Mouse (Mus musculus) CD4-positive helper T cell, adult 2 months (primary cell): Measurements from ENCODE around the gene Brdt.

Experiments
- DNase-seq: peaks from one replicate; pipeline ENCODE4 v3.0.0-alpha.2; 2012; ENCODE audit warnings: low read depth, missing footprints, low spot score

Brdt gene

DNA sequence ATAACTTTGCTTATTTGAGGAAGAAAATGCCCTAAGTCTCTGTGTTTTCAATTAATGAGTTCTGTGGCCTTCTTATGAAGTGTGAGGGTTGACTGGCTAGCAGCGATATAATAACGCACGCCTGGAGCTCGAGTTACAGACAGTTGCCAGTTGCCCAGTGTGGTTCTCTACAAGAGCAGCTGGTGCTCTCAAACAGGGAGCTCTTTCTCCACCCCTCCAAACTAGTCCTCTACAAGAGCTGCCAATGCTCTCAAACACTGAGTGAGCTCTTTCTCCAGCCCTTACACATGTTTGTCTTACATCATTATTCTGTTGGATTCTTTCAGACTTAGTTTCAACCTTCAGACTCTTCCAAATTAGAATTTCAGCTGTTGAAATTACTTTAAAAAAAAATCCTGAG is 80.4 kb downstream of the Brdt start:
- no peak for DNase-seq

DNA sequence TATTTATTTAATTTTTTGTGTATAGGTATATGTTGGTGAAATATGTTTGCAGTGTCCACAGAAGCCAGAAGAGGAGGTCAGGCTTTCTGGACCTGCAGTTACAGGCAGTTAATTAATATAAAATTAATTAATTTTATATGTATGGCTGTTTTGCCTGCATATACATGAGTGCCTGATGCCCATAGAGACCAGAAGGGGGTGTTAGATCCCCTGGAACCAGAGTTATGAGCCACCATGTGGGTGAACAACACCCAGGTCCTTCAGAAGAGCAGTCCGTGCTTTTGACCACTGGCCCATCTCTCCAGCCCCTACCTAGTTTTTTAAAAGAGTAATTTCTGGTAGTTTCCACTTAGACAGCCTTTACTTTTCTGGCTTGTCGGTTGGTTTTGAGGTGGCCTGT is 81.3 kb downstream of the Brdt start:
- no peak for DNase-seq

DNA sequence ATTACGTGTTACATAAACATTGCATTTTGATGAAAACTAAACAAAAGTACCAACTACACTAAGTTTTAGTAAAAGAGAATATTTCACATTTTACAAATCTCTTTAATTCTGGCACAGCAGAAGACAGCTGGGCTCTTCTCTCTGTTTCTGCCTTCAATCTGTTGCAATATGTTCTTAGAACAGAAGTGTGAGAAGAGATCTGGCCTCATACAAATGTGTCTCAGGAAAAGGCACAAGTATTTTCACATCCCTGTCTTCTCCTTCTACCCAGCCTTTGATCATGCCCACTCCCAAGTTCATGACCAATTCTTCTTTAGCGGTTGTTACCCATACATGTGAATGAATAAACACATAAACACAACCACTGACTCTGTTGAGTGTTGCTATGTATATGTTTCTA is 84.1 kb downstream of the Brdt start:
- no peak for DNase-seq

DNA sequence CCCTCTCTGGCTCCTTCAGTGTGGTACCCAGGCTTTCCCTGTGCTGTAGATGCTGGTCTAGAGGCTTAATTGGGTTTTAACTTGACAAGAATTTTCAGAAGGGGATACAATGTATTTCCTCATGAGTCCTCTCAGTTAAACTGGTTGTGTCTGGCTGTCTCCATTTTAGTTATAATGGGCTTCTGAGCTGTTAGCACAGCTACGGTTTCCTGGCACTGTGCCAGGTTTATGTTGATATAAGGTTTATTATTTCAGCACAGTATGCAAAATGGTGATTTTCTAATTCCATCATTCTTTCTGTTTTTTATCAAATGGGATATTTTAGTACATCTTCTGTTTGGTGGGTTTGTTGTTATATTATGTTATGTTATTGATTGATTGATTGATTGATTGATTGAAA is 90.7 kb downstream of the Brdt start:
- DNase-seq, result no peak

DNA sequence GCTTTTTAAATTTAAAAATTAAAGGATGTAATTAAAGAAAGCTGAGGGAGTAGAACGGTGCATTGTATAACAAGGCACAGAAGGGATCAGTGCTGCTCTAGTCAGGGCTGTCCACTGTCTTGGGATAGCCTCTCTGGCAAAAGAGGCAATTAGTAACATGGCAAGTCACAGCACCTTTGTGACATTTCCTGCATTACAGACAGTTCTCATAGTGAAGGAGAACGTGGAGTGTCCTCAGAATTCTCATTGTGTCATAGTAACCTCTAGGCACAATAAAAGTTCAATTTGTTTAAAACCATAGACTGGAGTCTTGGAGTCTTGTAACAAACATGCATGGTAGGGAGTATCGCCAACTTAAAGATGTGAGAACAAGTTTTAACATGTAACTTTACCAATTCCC is 100.3 kb downstream of the Brdt start, which contains the start of gene Lpcat2b:
Lpcat2b (plus strand) TSS at position 301 of the 400 bp plus-strand sequence.
- DNase-seq, result no peak

DNA sequence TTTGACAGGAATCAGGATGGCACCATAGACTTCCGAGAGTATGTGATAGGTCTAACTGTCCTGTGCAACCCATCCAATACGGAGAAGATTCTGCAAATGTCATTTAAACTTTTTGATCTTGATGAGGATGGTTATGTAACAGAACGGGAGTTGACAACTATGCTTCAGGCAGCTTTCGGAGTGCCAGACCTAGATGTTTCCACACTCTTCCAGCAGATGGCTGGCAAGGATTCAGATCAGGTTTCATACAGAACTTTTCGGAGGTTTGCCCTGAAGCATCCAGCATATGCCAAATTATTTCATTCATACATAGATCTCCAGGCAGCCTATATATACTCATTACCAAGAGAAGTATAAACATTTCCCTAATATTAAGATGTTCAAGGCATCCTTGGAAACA is 103.0 kb downstream of the Brdt start:
- no peak for DNase-seq

DNA sequence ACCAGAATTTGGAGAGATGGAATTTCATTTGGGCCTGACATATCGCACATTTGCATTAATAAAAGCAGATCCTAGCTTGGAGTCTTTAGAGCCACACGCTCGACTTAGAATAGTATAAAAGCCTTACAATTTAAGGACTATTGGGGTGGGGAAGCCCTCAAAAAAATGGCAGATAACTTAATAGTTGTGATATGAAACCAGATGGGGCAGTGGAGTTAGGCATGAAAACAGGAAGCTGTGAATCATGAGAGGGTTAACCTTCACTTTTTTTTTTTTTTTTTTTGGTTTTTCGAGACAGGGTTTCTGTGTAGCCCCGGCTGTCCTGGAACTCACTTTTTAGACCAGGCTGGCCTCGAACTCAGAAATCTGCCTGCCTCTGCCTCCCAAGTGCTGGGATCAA is 105.2 kb downstream of the Brdt start:
- no peak for DNase-seq
